Mouse (Mus musculus) ES-E14 (cell line): ENCODE data around the gene Kcnk2.

Source experiments
- HCFC1 ChIP-seq: IDR thresholded peaks from 2 replicates; pipeline ENCODE4 v1.6.1; 2012; ENCODE audit warnings: low read length, inconsistent platforms, borderline replicate concordance; ENCODE audit not compliant: insufficient read depth
- MAFK ChIP-seq: IDR thresholded peaks from 2 replicates; pipeline ENCODE4 v1.6.1; 2014; ENCODE audit warnings: mild to moderate bottlenecking, low read depth, low read length, inconsistent platforms; ENCODE audit not compliant: insufficient read depth

DNA sequence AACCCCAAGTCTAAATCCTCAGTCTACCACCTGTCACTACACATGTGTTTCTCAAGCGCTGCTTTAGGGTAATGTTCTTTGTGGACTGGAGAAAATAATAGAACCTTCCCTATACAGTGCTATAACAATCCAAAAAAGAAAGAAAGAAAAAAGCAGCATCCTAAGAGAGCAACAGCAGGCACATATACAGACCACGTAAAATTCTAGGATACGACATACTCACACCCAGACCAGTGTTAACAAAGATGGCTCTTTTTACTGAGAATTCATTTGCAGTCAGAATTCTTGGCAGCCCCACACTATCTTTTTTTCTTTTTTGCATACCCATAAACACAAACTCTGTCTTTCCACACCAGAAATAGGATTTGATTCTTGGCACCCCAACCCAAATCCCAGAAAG, 187.6 kb downstream of the Kcnk2 start:
- TF ChIP-seq MAFK: no peak
- no peak for TF ChIP-seq HCFC1
